10 mouse cellular contexts compared by ENCODE assay signal in genomic region chr12:111500725-111501124, GRCm38 (mm10). TPM values are rescaled to one million over a fixed set of nuclear protein-coding genes. Genes with fewer than 3 reads are reported as not detected.
DNase-seq lines count a peak whose midpoint lies in the region; ATAC-seq lines count a peak whose summit lies in the region.
"Had no signal": no experiment of that assay in that cellular context is flagged by ENCODE, and none has a peak within 500 bp of the region (broad histone marks: within the 10 kb centered on the region; RNA-seq: fewer than 3 reads in every experiment).

No protein-coding gene starts in this region.

- no peak overlapping the region for H3K27ac ChIP-seq in forebrain, embryonic 14.5 days (ENCODE audit: low read depth, low read length)
- peak overlapping the region; percentile 6; the same call in 1 of the 2 replicates for H3K27ac ChIP-seq in midbrain, embryonic 13.5 days

- DNase-seq in ES-CJ7 (ENCODE audit: low read depth, low spot score) (peak; percentile 86), ZHBTc4 (ENCODE audit: low read depth, low spot score) (peak; percentile 94)
- peak; percentile 62 for DNase-seq in forebrain, embryonic 14.5 days (ENCODE audit: low spot score)
- no peak for DNase-seq in urinary bladder, postnatal 36 days (ENCODE audit: low spot score in 2 of 2)
- no peak for DNase-seq in kidney, adult 11 months
- no peak for DNase-seq in lung, postnatal 25 days (ENCODE audit: low spot score)
- no peak for DNase-seq in frontal cortex, postnatal 10 days (ENCODE audit: low spot score in 2 of 2)
- DNase-seq: lung, adult 18-20 months had no signal

- peaks cover 9% of the 10 kb centered on the region for H3K4me1 ChIP-seq in forebrain, embryonic 14.5 days (ENCODE audit: control insufficient read depth, insufficient read depth, low read length)
- H3K4me1 ChIP-seq in midbrain, embryonic 13.5 days (replicated peaks): peaks cover 14% of the 10 kb centered on the region

- H3K27me3 ChIP-seq in forebrain, embryonic 14.5 days (replicated peaks; ENCODE audit: control insufficient read depth, insufficient read depth, low read length): no peaks in the 10 kb centered on the region
- no peaks in the 10 kb centered on the region for H3K27me3 ChIP-seq in midbrain, embryonic 13.5 days

- H3K9ac ChIP-seq in forebrain, embryonic 14.5 days (ENCODE audit: low read length): no peak overlapping the region
- no peak overlapping the region for H3K9ac ChIP-seq in midbrain, embryonic 13.5 days (replicated peaks)

- H3K36me3 ChIP-seq in forebrain, embryonic 14.5 days (ENCODE audit: control insufficient read depth, insufficient read depth, low read length): no peaks in the 10 kb centered on the region
- H3K36me3 ChIP-seq in midbrain, embryonic 13.5 days: no peaks in the 10 kb centered on the region

- peak; percentile 53; the same call in 1 of the 2 replicates for ATAC-seq in forebrain, embryonic 14.5 days
- peak; percentile 83 for ATAC-seq in midbrain, embryonic 13.5 days
- ATAC-seq: inflammation-experienced regulatory T-cells, adult 6 months had no signal

- H3K4me3 ChIP-seq in forebrain, embryonic 14.5 days (ENCODE audit: low read depth, low read length): no peak overlapping the region
- H3K4me3 ChIP-seq in midbrain, embryonic 13.5 days (replicated peaks): no peak overlapping the region

- H3K9me3 ChIP-seq in forebrain, embryonic 14.5 days (replicated peaks; ENCODE audit: control insufficient read depth, low read length): no peaks in the 10 kb centered on the region
- H3K9me3 ChIP-seq in midbrain, embryonic 13.5 days: no peaks in the 10 kb centered on the region

- WGBS in forebrain, embryonic 14.5 days: 18% methylated on average over 5 of the region's 5 CpGs
- WGBS in midbrain, embryonic 13.5 days: 2% methylated on average over 5 of the region's 5 CpGs

- H3K4me2 ChIP-seq in forebrain, embryonic 14.5 days (ENCODE audit: low read length): peak overlapping the region; percentile 20; the same call in 1 of the 2 replicates
- peak overlapping the region; percentile 13 for H3K4me2 ChIP-seq in midbrain, embryonic 13.5 days (replicated peaks)

RNA-seq across cellular contexts. Expression of gene Gm266, which starts 15.1 kb away (rescaled TPM):
- polyA plus RNA-seq in forebrain, embryonic 14.5 days (2014; fragmentation: Nextera tagmentation; extraction: Ambion mirVana): 0.84 and 0.99 TPM in 2 replicates
- polyA plus RNA-seq in midbrain, embryonic 13.5 days (2015; fragmentation: Nextera tagmentation; extraction: Ambion mirVana): 0.81 and 0.98 TPM in 2 replicates
- polyA plus RNA-seq: inflammation-experienced regulatory T-cells, adult 6 months had no signal

RNA-seq across cellular contexts. Expression of gene Eif5, which starts 37.1 kb away (rescaled TPM):
- 452 and 491 TPM in 2 replicates for polyA plus RNA-seq in forebrain, embryonic 14.5 days (2014; fragmentation: Nextera tagmentation; extraction: Ambion mirVana)
- polyA plus RNA-seq in midbrain, embryonic 13.5 days (2015; fragmentation: Nextera tagmentation; extraction: Ambion mirVana): 593 and 657 TPM in 2 replicates

RNA-seq across cellular contexts. Expression of gene Tnfaip2, which starts 58.5 kb away (rescaled TPM):
- polyA plus RNA-seq in forebrain, embryonic 14.5 days (2014; fragmentation: Nextera tagmentation; extraction: Ambion mirVana): 0.28 and 1.1 TPM in 2 replicates
- polyA plus RNA-seq in midbrain, embryonic 13.5 days (2015; fragmentation: Nextera tagmentation; extraction: Ambion mirVana): 0.28 and 1.3 TPM in 2 replicates
- polyA plus RNA-seq: inflammation-experienced regulatory T-cells, adult 6 months had no signal

Comparison
In these comparisons a context has a peak if more than half of its experiments do, and no peak if none do; other contexts are left out.
1. DNase-seq: peak in ES-CJ7 (single experiment), ZHBTc4 (single experiment) and forebrain, embryonic 14.5 days (single experiment); none in urinary bladder, postnatal 36 days (0 of 2), kidney, adult 11 months (single experiment), lung, postnatal 25 days (single experiment) and frontal cortex, postnatal 10 days (0 of 2).